Mouse (Mus musculus) myocyte (in vitro differentiated cells): ENCODE measurements around the gene Erg. TPM values are rescaled to one million over a fixed set of nuclear protein-coding genes. Genes with fewer than 3 reads are reported as not detected.
A peak's percentile ranks its signal among the peaks of the same experiment; 100 is the strongest.

Experiments
- H3K27me3 ChIP-seq: one replicate; pipeline ENCODE4 v1.6.1; 2011; ENCODE audit not compliant: control insufficient read depth, insufficient read depth, insufficient read length
- H3K36me3 ChIP-seq: one replicate; pipeline ENCODE4 v1.6.1; 2011; ENCODE audit not compliant: control insufficient read depth, insufficient read depth
- H3K4me2 ChIP-seq: one replicate; pipeline ENCODE4 v1.6.1; 2011; ENCODE audit warnings: low read depth, control low read depth
- H3K4me3 ChIP-seq: one replicate; pipeline ENCODE4 v1.5.1; 2011; ENCODE audit warnings: mild to moderate bottlenecking, control low read depth, moderate library complexity
- H3K79me2 ChIP-seq: one replicate; pipeline ENCODE4 v1.6.1; 2011; ENCODE audit not compliant: control insufficient read depth, insufficient read depth
- H3ac ChIP-seq: one replicate; pipeline ENCODE4 v1.6.1; 2011; ENCODE audit not compliant: control insufficient read depth, insufficient read length
- CEBPB ChIP-seq: IDR thresholded peaks from 2 replicates; pipeline ENCODE4 v1.6.1; 2011; ENCODE audit warnings: mild to moderate bottlenecking, moderate library complexity; ENCODE audit not compliant: poor library complexity, insufficient read depth, severe bottlenecking
- E2F4 ChIP-seq: IDR thresholded peaks from one replicate; pipeline ENCODE4 v1.6.1; 2011; ENCODE audit warnings: mild to moderate bottlenecking, control low read depth, moderate library complexity; ENCODE audit not compliant: insufficient read depth
- MAX ChIP-seq: IDR thresholded peaks from one replicate; pipeline ENCODE4 v1.6.1; 2011; ENCODE audit warnings: low read depth, mild to moderate bottlenecking, control low read depth
- MYOD1 ChIP-seq, 3 experiments: IDR thresholded peaks; one replicate each; pipeline ENCODE4 v1.6.1; 2011; ENCODE audit warnings: control low read depth in 2 of 3, low read depth in 2 of 3, mild to moderate bottlenecking in 2 of 3, moderate library complexity in 1 of 3; ENCODE audit not compliant: insufficient read length in 2 of 3, control insufficient read depth in 1 of 3
- MYOG ChIP-seq, 3 experiments: IDR thresholded peaks; one replicate each; pipeline ENCODE4 v1.6.1; 2011; ENCODE audit warnings: control low read depth in 2 of 3, low read depth in 2 of 3, mild to moderate bottlenecking in 2 of 3; ENCODE audit not compliant: insufficient read length in 2 of 3, control insufficient read depth in 1 of 3, insufficient read depth in 1 of 3
- POLR2A ChIP-seq: IDR thresholded peaks from one replicate; pipeline ENCODE4 v1.6.1; 2011; ENCODE audit warnings: low read depth, mild to moderate bottlenecking, control low read depth, moderate library complexity; ENCODE audit not compliant: insufficient read length
- POLR2AphosphoS2 ChIP-seq: IDR thresholded peaks from one replicate; pipeline ENCODE4 v1.6.1; 2011; ENCODE audit warnings: low read depth, control low read depth; ENCODE audit not compliant: insufficient read length
- REST ChIP-seq: IDR thresholded peaks from one replicate; pipeline ENCODE4 v1.6.1; 2011; ENCODE audit warnings: mild to moderate bottlenecking, control low read depth, moderate library complexity; ENCODE audit not compliant: insufficient read depth, insufficient read length
- SRF ChIP-seq: IDR thresholded peaks from one replicate; pipeline ENCODE4 v1.6.1; 2011; ENCODE audit warnings: low read depth; ENCODE audit not compliant: control insufficient read depth, insufficient read length
- TCF12 ChIP-seq: IDR thresholded peaks from one replicate; pipeline ENCODE4 v1.6.1; 2011; ENCODE audit warnings: mild to moderate bottlenecking, control low read depth; ENCODE audit not compliant: poor library complexity, insufficient read depth, severe bottlenecking
- TCF3 ChIP-seq: IDR thresholded peaks from one replicate; pipeline ENCODE4 v1.6.1; 2011; ENCODE audit warnings: low read depth, control low read depth; ENCODE audit not compliant: insufficient read length
- USF1 ChIP-seq: IDR thresholded peaks from one replicate; pipeline ENCODE4 v1.6.1; 2011; ENCODE audit warnings: low read depth, mild to moderate bottlenecking, control low read depth, moderate library complexity
- polyA plus RNA-seq: library from polyadenylated mRNA; unstranded; fragments of >200 nt; fragmentation: generic; extraction: Trizol; gene quantifications from one replicate; pipeline ENCODE4 v1.2.1, GENCODE M21; 2012; ENCODE audit warnings: missing spikeins

Gene Erg
- 0.04 TPM for polyA plus RNA-seq

DNA sequence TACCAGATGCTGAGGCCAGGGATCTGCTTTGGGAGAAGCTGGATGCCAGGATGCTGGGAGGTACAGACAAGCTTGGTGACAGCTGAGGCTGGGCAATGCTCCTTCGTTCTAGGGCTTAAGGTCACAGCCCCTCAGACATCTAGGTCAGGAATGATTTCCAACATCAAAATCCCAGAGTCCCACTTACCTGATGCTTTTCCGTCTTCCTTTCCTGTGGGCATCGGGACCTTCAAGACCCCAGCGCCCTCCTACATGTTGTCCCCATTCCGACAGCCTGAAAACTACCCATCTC lies at the start of gene Erg:
Gene Erg, minus strand, starts transcription at position 283 of the 292 bp plus-strand sequence.
- peaks cover 42% of the 10 kb centered on the region for H3K27me3 ChIP-seq
- no peak within 1 kb of the TSS for H3ac ChIP-seq
- H3K4me3 ChIP-seq: no peak within 1 kb of the TSS
- TF ChIP-seq TCF3: no peak
- TF ChIP-seq USF1: no peak
- TF ChIP-seq MAX: no peak
- TF ChIP-seq E2F4: no peak
- no peak for TF ChIP-seq REST
- TF ChIP-seq MYOD1 (IDR thresholded peaks at IDR 0.05; ENCODE audit: control insufficient read depth in 1 of 3, insufficient read length in 2 of 3, low read depth in 2 of 3): no peak
- no peak for TF ChIP-seq TCF12
- no peak for TF ChIP-seq MYOG (IDR thresholded peaks at IDR 0.05; ENCODE audit: control insufficient read depth in 1 of 3, insufficient read depth in 1 of 3, insufficient read length in 2 of 3, low read depth in 2 of 3)
- TF ChIP-seq SRF: no peak
- TF ChIP-seq POLR2AphosphoS2: no peak
- no peak for TF ChIP-seq POLR2A
- no peak for TF ChIP-seq CEBPB
- H3K4me2 ChIP-seq: peak within 1 kb of the TSS; percentile 30
- no peaks in the 10 kb centered on the region for H3K36me3 ChIP-seq
- H3K79me2 ChIP-seq: no peaks in the 10 kb centered on the region

GRCm38 (mm10) chr16:95631816-95632215 lies 45.4 kb upstream of the Erg start:
- TF ChIP-seq POLR2A (no peak), MYOG (IDR thresholded peaks at IDR 0.05; ENCODE audit: control insufficient read depth in 1 of 3, insufficient read depth in 1 of 3, insufficient read length in 2 of 3, low read depth in 2 of 3) (no peak), SRF (no peak), TCF3 (no peak), E2F4 (no peak), CEBPB (no peak), MAX (no peak), POLR2AphosphoS2 (no peak), REST (no peak), MYOD1 (IDR thresholded peaks at IDR 0.05; ENCODE audit: control insufficient read depth in 1 of 3, insufficient read length in 2 of 3, low read depth in 2 of 3) (no peak), USF1 (no peak), TCF12 (no peak)
- no peak overlapping the region for H3K4me2 ChIP-seq
- no peak overlapping the region for H3ac ChIP-seq
- no peaks in the 10 kb centered on the region for H3K27me3 ChIP-seq
- H3K79me2 ChIP-seq: no peaks in the 10 kb centered on the region
- no peak overlapping the region for H3K4me3 ChIP-seq
- H3K36me3 ChIP-seq: no peaks in the 10 kb centered on the region

DNA sequence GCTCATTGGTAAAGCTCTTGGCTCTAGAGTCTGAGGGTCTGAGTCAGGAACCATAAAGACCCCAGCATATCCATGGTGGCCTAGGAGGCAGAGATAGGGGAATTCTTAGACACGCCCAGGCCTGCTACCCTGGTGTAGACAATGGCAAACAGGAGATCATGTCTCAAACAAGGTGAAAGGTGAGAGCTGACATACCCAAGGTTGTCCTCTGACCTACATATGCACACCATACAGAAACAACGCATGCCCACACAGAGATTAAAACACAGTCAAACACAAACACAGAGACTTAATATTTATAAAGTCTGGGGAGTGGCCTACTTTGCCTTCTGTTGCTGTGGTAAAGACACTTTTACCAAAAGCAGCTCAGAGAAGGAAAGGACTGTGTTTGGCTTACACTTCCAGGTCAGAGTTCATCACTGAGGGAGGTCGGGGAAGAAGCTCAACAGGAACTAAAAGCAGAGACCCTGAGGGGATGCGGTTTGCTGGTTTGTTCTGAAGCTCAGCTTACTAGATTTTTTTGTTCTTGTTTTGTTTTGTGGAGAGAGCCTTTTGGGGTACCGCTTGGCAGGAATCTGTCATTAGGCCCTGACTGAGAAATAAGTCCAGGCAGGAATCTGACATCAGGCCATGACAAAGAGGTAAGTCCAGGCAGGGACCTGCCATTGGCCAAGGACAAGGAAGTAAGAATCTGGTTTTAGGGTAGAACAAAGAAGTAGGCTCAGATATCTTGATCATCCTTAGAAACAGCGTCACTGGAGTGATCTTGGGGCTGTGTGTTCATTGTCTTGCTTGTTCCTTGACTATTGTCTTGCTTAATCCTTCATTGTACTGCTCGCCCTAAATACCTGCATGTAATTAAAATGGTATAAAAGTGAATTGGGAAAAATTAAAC lies 37.7 kb upstream of the Erg start:
- H3K27me3 ChIP-seq: no peaks in the 10 kb centered on the region
- no peaks in the 10 kb centered on the region for H3K36me3 ChIP-seq
- H3K4me3 ChIP-seq: no peak overlapping the region
- H3K79me2 ChIP-seq: no peaks in the 10 kb centered on the region
- H3ac ChIP-seq: no peak overlapping the region
- TF ChIP-seq SRF (no peak), TCF12 (no peak), MAX (no peak), REST (no peak), POLR2AphosphoS2 (no peak), MYOG (IDR thresholded peaks at IDR 0.05; ENCODE audit: control insufficient read depth in 1 of 3, insufficient read depth in 1 of 3, insufficient read length in 2 of 3, low read depth in 2 of 3) (no peak), E2F4 (no peak), POLR2A (no peak)
- H3K4me2 ChIP-seq: no peak overlapping the region

GRCm38 (mm10) chr16:95623056-95623455 lies 36.7 kb upstream of the Erg start:
- Histone ChIP-seq H3K4me2 (no peak overlapping the region), H3K36me3 (no peaks in the 10 kb centered on the region), H3K4me3 (no peak overlapping the region), H3K79me2 (no peaks in the 10 kb centered on the region), H3K27me3 (no peaks in the 10 kb centered on the region), H3ac (no peak overlapping the region)
- TF ChIP-seq SRF (no peak), MYOG (IDR thresholded peaks at IDR 0.05; ENCODE audit: control insufficient read depth in 1 of 3, insufficient read depth in 1 of 3, insufficient read length in 2 of 3, low read depth in 2 of 3) (no peak), POLR2AphosphoS2 (no peak), E2F4 (no peak), POLR2A (no peak), CEBPB (no peak), TCF3 (no peak), REST (no peak), MYOD1 (IDR thresholded peaks at IDR 0.05; ENCODE audit: control insufficient read depth in 1 of 3, insufficient read length in 2 of 3, low read depth in 2 of 3) (no peak), USF1 (no peak), TCF12 (no peak), MAX (no peak)
